Mouse (Mus musculus): Measurements from ENCODE around the gene Relch. TPM values are rescaled to one million over a fixed set of nuclear protein-coding genes. Genes with fewer than 3 reads are reported as not detected.

Gene Relch
- polyA plus RNA-seq, 1 experiment from 2014 or later: 33.5 TPM

- Histone ChIP-seq H3K27ac (ENCODE audit: low read depth, low read length) (no peak overlapping the region), H3K4me3 (ENCODE audit: low read depth, low read length) (peak overlapping the region; percentile 39), H3K4me2 (replicated peaks; ENCODE audit: low read depth, low read length) (peak overlapping the region; percentile 82), H3K27me3 (ENCODE audit: control insufficient read depth, insufficient read depth, low read length) (peaks cover 20% of the 10 kb centered on the region), H3K4me1 (replicated peaks; ENCODE audit: control insufficient read depth, insufficient read depth, low read length) (no peaks in the 10 kb centered on the region), H3K9me3 (ENCODE audit: control insufficient read depth, low read length) (no peaks in the 10 kb centered on the region), H3K36me3 (ENCODE audit: control insufficient read depth, insufficient read depth, low read length) (no peaks in the 10 kb centered on the region), H3K9ac (ENCODE audit: low read depth, low read length) (no peak overlapping the region)
- no peak for ATAC-seq (ENCODE audit: low FRiP score)
- 40% methylated on average over 12 of the region's 12 CpGs for WGBS
- DNase-seq (ENCODE audit: low spot score): no peak
Observed at GRCm38 (mm10) chr1:105780079-105780456, 116.4 kb downstream of the Relch start.

- no peaks in the 10 kb centered on the region for H3K36me3 ChIP-seq (ENCODE audit: control insufficient read depth, insufficient read depth, low read length)
- H3K9me3 ChIP-seq (ENCODE audit: control insufficient read depth, low read length): no peaks in the 10 kb centered on the region
- H3K27me3 ChIP-seq (ENCODE audit: control insufficient read depth, insufficient read depth, low read length): peaks cover 20% of the 10 kb centered on the region
- peak within 1 kb of the TSS; percentile 39 for H3K4me3 ChIP-seq (ENCODE audit: low read depth, low read length)
- H3K4me1 ChIP-seq (replicated peaks; ENCODE audit: control insufficient read depth, insufficient read depth, low read length): no peaks in the 10 kb centered on the region
- H3K27ac ChIP-seq (ENCODE audit: low read depth, low read length): no peak within 1 kb of the TSS
- WGBS: 2% methylated on average over 68 of the region's 77 CpGs
- H3K4me2 ChIP-seq (replicated peaks; ENCODE audit: low read depth, low read length): peak within 1 kb of the TSS; percentile 82
- ATAC-seq (ENCODE audit: low FRiP score): peak; percentile 88
- DNase-seq (ENCODE audit: low spot score): peak; percentile 66
- H3K9ac ChIP-seq (ENCODE audit: low read depth, low read length): peak within 1 kb of the TSS; percentile 44; the same call in 1 of the 2 replicates
Observed at GRCm38 (mm10) chr1:105780457-105781364, 117.0 kb downstream of the Relch start, which contains the start of gene Tnfrsf11a. TSS of gene Tnfrsf11a (plus strand) at chr1:105780718.

- H3K27ac ChIP-seq (ENCODE audit: low read depth, low read length): no peak overlapping the region
- ATAC-seq (ENCODE audit: low FRiP score): no peak
- H3K4me1 ChIP-seq (replicated peaks; ENCODE audit: control insufficient read depth, insufficient read depth, low read length): no peaks in the 10 kb centered on the region
- WGBS: 48% methylated on average over 12 of the region's 12 CpGs
- H3K36me3 ChIP-seq (ENCODE audit: control insufficient read depth, insufficient read depth, low read length): no peaks in the 10 kb centered on the region
- H3K4me3 ChIP-seq (ENCODE audit: low read depth, low read length): no peak overlapping the region
- no peak overlapping the region; the same call in 1 of the 2 replicates for H3K4me2 ChIP-seq (replicated peaks; ENCODE audit: low read depth, low read length)
- H3K27me3 ChIP-seq (ENCODE audit: control insufficient read depth, insufficient read depth, low read length): peaks cover 20% of the 10 kb centered on the region
- H3K9me3 ChIP-seq (ENCODE audit: control insufficient read depth, low read length): no peaks in the 10 kb centered on the region
- H3K9ac ChIP-seq (ENCODE audit: low read depth, low read length): no peak overlapping the region
- DNase-seq (ENCODE audit: low spot score): peak; percentile 29
Observed at GRCm38 (mm10) chr1:105781391-105782146, 117.9 kb downstream of the Relch start.

- H3K4me2 ChIP-seq (replicated peaks; ENCODE audit: low read depth, low read length): no peak overlapping the region
- ATAC-seq (ENCODE audit: low FRiP score) (no peak), DNase-seq (ENCODE audit: low spot score) (no peak)
- no peak overlapping the region for H3K9ac ChIP-seq (ENCODE audit: low read depth, low read length)
- no peak overlapping the region for H3K4me3 ChIP-seq (ENCODE audit: low read depth, low read length)
- no peaks in the 10 kb centered on the region for H3K9me3 ChIP-seq (ENCODE audit: control insufficient read depth, low read length)
- 75% methylated on average over 5 of the region's 5 CpGs for WGBS
- H3K27ac ChIP-seq (ENCODE audit: low read depth, low read length): no peak overlapping the region
- H3K4me1 ChIP-seq (replicated peaks; ENCODE audit: control insufficient read depth, insufficient read depth, low read length): no peaks in the 10 kb centered on the region
- no peaks in the 10 kb centered on the region for H3K36me3 ChIP-seq (ENCODE audit: control insufficient read depth, insufficient read depth, low read length)
- peaks cover 20% of the 10 kb centered on the region for H3K27me3 ChIP-seq (ENCODE audit: control insufficient read depth, insufficient read depth, low read length)
Observed at GRCm38 (mm10) chr1:105784257-105785016, 120.8 kb downstream of the Relch start.

- Histone ChIP-seq H3K4me3 (ENCODE audit: low read depth, low read length) (no peak overlapping the region), H3K36me3 (ENCODE audit: control insufficient read depth, insufficient read depth, low read length) (no peaks in the 10 kb centered on the region), H3K9me3 (ENCODE audit: control insufficient read depth, low read length) (no peaks in the 10 kb centered on the region), H3K27me3 (ENCODE audit: control insufficient read depth, insufficient read depth, low read length) (peaks cover 15% of the 10 kb centered on the region), H3K27ac (ENCODE audit: low read depth, low read length) (no peak overlapping the region), H3K4me2 (replicated peaks; ENCODE audit: low read depth, low read length) (no peak overlapping the region), H3K9ac (ENCODE audit: low read depth, low read length) (no peak overlapping the region), H3K4me1 (replicated peaks; ENCODE audit: control insufficient read depth, insufficient read depth, low read length) (no peaks in the 10 kb centered on the region)
- ATAC-seq (ENCODE audit: low FRiP score) (no peak), DNase-seq (ENCODE audit: low spot score) (no peak)
- WGBS: 87% methylated on average over 4 of the region's 4 CpGs
Observed at GRCm38 (mm10) chr1:105785146-105785545, 121.5 kb downstream of the Relch start.

- 80% methylated on average over 6 of the region's 6 CpGs for WGBS
- DNase-seq (ENCODE audit: low spot score): no peak
- no peak overlapping the region for H3K4me2 ChIP-seq (replicated peaks; ENCODE audit: low read depth, low read length)
- no peaks in the 10 kb centered on the region for H3K9me3 ChIP-seq (ENCODE audit: control insufficient read depth, low read length)
- no peaks in the 10 kb centered on the region for H3K36me3 ChIP-seq (ENCODE audit: control insufficient read depth, insufficient read depth, low read length)
- H3K4me1 ChIP-seq (replicated peaks; ENCODE audit: control insufficient read depth, insufficient read depth, low read length): no peaks in the 10 kb centered on the region
- no peak for ATAC-seq (ENCODE audit: low FRiP score)
- H3K27me3 ChIP-seq (ENCODE audit: control insufficient read depth, insufficient read depth, low read length): peaks cover 1% of the 10 kb centered on the region; the same call in 1 of the 2 replicates
- no peak overlapping the region for H3K27ac ChIP-seq (ENCODE audit: low read depth, low read length)
- H3K9ac ChIP-seq (ENCODE audit: low read depth, low read length): no peak overlapping the region
- H3K4me3 ChIP-seq (ENCODE audit: low read depth, low read length): no peak overlapping the region
Observed at GRCm38 (mm10) chr1:105786731-105787357, 123.2 kb downstream of the Relch start.

- DNase-seq (ENCODE audit: low spot score): no peak
- Histone ChIP-seq H3K9ac (ENCODE audit: low read depth, low read length) (no peak overlapping the region), H3K36me3 (ENCODE audit: control insufficient read depth, insufficient read depth, low read length) (no peaks in the 10 kb centered on the region), H3K4me3 (ENCODE audit: low read depth, low read length) (no peak overlapping the region), H3K9me3 (ENCODE audit: control insufficient read depth, low read length) (no peaks in the 10 kb centered on the region), H3K27ac (ENCODE audit: low read depth, low read length) (no peak overlapping the region), H3K4me1 (replicated peaks; ENCODE audit: control insufficient read depth, insufficient read depth, low read length) (no peaks in the 10 kb centered on the region), H3K27me3 (ENCODE audit: control insufficient read depth, insufficient read depth, low read length) (no peaks in the 10 kb centered on the region), H3K4me2 (replicated peaks; ENCODE audit: low read depth, low read length) (no peak overlapping the region)
- ATAC-seq (ENCODE audit: low FRiP score): no peak
- WGBS: 94% methylated on average over 3 of the region's 3 CpGs
Observed at GRCm38 (mm10) chr1:105790103-105790502, 126.4 kb downstream of the Relch start.

GRCm38 (mm10) chr1:105794670-105795069 lies 131.0 kb downstream of the Relch start:
- WGBS: 85% methylated on average over 6 of the region's 6 CpGs
- H3K4me3 ChIP-seq (ENCODE audit: low read depth, low read length): no peak overlapping the region
- no peaks in the 10 kb centered on the region for H3K36me3 ChIP-seq (ENCODE audit: control insufficient read depth, insufficient read depth, low read length)
- H3K27me3 ChIP-seq (ENCODE audit: control insufficient read depth, insufficient read depth, low read length): no peaks in the 10 kb centered on the region
- no peak for ATAC-seq (ENCODE audit: low FRiP score)
- H3K9me3 ChIP-seq (ENCODE audit: control insufficient read depth, low read length): no peaks in the 10 kb centered on the region
- no peaks in the 10 kb centered on the region for H3K4me1 ChIP-seq (replicated peaks; ENCODE audit: control insufficient read depth, insufficient read depth, low read length)
- no peak overlapping the region for H3K9ac ChIP-seq (ENCODE audit: low read depth, low read length)
- no peak overlapping the region for H3K27ac ChIP-seq (ENCODE audit: low read depth, low read length)
- DNase-seq (ENCODE audit: low spot score): no peak
- no peak overlapping the region for H3K4me2 ChIP-seq (replicated peaks; ENCODE audit: low read depth, low read length)

All from hindbrain, embryonic 11.5 days (tissue).